Mouse (Mus musculus): ENCODE data around the gene Tspyl2. TPM values are rescaled to one million over a fixed set of nuclear protein-coding genes. Genes with fewer than 3 reads are reported as not detected.
"Not testable (repeated sequence)": the region's sequence is repeated elsewhere in the genome, so short reads cannot be mapped to it uniquely, and the experiment has no call there.

Gene Tspyl2
- polyA plus RNA-seq (2012; rRNA removed), result 58.8 and 66.3 TPM in 2 replicates

GRCm38 (mm10) chrX:152342358-152342901 lies at the start of gene Tspyl2:
Tspyl2 (minus strand) TSS chrX:152342425.
- DNase-seq (ENCODE audit: low read depth), result no peak

DNA sequence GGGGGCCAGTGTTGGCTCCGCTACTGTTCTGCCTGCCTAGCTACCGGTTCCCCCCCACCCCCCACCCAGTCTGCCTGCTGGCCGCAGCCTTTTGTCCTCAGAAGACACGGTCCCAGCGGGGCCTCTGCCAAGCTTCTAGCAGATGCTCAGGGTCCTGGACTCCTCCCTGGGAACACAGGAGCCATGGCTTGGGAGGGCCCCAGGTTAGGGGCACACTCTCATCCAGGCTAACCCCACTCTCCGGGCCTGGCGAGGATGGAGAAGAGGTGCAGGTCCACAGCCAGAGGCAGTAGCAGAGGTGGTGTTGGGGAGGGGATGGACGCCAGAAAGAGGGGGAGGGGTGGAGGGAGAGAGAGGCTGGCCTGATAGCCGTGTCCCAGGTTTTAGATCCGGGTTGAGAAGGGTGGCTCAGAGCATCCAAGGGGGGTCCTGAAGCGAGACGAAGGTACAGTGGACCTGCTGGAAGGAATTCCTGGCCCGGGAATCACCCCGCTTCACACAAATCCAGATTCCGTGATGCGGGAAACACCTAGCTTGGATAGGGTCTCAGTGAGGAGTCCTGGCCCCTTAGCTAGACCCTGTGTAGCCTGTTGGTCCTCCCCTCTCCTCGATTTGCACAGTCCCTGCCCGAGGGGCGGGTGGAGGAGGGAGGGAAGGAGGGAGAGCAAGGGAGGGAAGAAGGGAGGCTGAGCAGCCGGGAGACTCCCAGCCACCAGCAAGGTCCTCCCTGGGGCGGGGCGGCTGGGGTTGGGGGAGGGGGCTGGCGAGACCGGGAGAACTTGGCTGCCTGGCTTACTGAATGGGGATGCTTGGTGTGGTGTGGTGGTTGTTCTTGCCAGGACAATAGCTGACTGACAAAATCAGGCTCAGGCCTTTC lies 26.4 kb upstream of the Tspyl2 start, which contains the start of gene Gpr173:
Gpr173 (minus strand) TSS at position 308 of the 877 bp plus-strand sequence.
- no peak for DNase-seq (ENCODE audit: low read depth)

GRCm38 (mm10) chrX:152368054-152368396 lies 25.8 kb upstream of the Tspyl2 start:
- no peak for DNase-seq (ENCODE audit: low read depth)

DNA sequence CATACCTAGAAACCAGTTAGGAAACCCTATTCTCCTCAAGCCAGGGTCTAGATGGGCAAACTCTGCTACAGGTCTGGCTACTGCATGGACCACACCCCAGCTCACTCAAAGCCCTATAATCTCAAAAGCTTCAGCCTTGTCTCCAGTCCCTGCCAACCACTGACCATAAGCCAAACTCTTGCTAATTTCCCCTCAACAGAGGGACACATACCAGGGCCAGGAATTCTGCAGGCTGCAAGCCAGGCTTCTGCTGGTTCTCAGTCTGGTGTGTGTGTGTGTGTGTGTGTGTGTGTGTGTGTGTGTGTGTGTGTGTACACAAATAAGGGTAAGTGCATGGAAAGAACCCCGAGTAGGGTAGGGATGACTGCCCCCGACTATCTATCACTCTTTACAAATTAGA lies 24.2 kb upstream of the Tspyl2 start:
- no peak for DNase-seq (ENCODE audit: low read depth)

- DNase-seq (ENCODE audit: low read depth), result no peak
Measured at GRCm38 (mm10) chrX:152352553-152353153, 10.4 kb upstream of the Tspyl2 start.

GRCm38 (mm10) chrX:152347041-152347440 lies 4.8 kb upstream of the Tspyl2 start:
- DNase-seq (ENCODE audit: low read depth), result no peak

GRCm38 (mm10) chrX:152346587-152346986 lies 4.4 kb upstream of the Tspyl2 start:
- DNase-seq (ENCODE audit: low read depth), result no peak

DNA sequence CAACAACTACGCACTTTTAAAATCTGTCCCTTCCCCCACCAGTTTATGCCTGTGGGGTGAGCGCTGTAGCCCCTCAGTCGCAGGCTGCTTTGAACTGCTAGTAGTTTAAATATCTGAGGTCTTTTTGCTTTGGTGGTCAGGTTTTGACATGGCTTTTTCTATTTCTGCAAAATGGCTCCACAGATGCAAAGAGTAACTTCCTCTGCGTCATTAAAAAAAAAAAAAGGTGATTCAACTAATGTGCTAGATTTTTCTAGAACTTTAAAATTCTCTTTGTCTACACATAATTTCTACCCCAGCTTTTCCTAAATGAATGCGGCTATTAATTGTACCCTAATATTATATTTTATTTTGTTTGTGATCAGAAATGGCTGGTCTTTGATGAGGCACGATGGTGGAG lies 678 bp upstream of the Tspyl2 start:
- no peak for DNase-seq (ENCODE audit: low read depth)

- no peak for DNase-seq (ENCODE audit: low read depth)
Measured at GRCm38 (mm10) chrX:152341496-152341895, 729 bp downstream of the Tspyl2 start.

DNA sequence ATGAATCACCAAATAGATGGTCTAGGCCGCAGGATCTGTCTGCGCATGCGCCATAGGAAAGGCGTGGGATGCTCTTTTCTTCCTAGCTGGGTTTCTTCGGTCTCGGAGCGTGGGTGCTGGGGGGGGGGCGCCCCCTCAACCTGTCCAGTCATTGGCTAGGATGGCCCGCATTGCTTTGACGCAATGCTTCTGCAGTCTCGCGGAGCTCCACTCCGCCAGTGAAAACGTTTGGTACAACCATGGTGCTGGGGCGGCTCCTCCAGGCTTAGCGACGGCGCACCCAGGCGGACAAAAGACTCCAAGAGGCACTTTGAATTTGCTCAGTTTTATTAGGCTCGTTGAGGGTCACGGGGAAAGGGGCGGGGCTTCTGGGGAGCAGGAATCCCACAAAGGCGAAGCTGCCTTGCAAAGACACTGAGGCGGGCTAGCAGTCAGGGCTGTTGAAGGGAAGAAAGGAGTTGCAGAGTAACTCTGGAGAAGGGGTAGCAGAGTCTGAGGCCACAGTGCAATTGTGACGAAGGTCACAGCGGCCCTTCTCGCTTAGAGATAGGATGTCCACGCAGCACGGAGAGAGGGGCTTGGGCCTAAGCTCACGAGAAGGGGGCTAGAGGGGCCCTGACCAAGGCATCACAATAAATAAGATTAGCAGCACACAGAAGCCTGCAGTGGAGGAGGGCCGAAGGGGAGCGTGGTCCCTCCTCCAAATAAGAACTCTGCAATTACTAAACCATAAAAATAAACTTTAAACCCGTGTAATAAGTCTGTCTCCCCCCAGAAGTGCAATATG lies 5.5 kb downstream of the Tspyl2 start:
- no peak for DNase-seq (ENCODE audit: low read depth)

DNA sequence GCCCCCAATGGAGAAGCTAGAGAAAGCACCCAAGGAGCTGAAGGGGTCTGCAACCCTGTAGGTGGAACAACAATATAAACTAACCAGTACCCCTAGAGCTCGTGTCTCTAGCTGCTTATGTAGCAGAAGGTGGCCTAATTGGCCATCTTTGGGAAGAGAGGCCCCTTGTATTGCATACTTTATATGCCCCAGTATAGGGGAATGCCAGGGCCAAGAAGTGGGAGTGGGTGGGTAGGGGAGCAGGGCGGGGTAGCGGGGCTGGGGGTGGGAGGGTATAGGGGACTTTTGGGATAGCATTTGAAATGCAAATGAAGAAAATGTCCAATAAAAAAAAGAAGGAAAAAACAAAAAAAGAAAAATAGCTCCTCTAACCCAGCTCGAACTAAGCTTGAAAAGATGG lies 6.1 kb downstream of the Tspyl2 start:
- not testable (repeated sequence) for DNase-seq (ENCODE audit: low read depth)

DNA sequence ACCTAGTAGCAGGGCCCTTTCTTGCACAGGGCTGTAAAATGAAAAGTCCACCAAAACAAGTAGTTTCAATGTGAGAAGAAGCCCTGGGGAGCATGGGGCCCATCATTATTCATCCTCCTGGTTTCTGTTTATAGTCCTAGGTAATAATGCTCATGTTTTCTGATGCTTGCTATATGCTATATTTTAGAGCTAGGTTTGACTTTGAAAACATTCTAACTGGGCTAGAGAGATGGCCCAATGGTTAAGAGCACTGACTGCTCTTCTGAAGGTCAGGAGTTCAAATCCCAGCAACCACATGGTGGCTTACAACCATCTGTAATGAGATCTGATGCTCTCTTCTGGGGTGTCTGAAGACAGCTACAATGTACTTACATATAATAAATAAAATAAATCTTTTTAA lies 12.8 kb downstream of the Tspyl2 start:
- DNase-seq (ENCODE audit: low read depth), result not testable (repeated sequence)

DNA sequence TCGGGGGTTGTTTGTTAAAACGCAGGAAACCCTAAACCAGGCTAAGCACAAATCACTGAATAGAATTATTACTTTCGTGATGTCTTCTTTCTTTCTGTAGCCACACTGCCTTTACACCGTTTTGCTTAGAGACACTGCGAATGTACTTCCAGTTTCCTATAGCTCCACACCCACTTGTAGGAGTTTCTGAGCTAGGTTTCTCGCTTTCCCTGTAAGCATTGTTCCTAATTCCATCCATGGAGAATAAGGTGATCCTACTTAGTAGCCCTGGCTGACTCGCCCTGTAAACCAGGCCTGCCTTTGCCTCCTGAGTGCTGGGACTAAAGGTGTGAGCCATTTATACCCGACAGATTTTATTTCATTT lies 14.6 kb downstream of the Tspyl2 start:
- DNase-seq (ENCODE audit: low read depth), result no peak

DNA sequence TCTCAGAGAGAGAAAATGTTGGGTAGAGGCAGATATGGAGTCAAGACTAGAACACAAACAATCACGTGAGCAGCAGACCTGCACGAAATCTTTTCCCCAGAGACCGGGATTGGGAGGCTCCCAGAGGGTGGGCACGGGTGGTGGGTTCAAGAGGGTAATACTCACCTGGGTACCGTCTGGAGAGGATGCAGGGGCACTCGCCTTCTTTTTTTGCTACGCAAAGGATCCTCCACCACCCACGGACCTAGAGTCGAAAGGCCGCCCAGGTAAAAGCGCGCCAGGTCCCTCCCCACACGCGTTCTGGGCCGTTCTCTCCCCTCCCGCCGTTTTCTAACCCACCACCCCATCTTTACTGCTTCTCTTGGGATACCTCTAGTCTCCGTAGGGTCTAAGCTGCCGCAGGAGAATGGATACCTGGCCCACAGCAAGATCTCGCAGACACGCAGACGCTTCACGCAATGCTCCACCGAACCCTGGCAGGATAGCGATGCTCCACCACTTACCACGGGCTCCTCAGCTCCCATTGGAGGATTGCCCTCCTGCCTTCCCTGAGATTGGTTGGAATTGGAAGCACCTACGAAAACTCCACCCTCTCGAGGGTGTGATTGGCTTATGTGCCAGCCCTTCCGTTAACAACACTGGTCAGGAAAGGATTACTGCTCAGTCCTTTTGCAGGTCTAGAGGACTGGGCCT lies 15.1 kb downstream of the Tspyl2 start, which contains the start of gene Kantr:
Kantr (minus strand) TSS at position 500 of the 693 bp plus-strand sequence.
- peak; percentile 58 for DNase-seq (ENCODE audit: low read depth)

- no peak for DNase-seq (ENCODE audit: low read depth)
Measured at GRCm38 (mm10) chrX:152323584-152323983, 18.6 kb downstream of the Tspyl2 start.

- DNase-seq (ENCODE audit: low read depth), result no peak
Measured at GRCm38 (mm10) chrX:152322776-152323175, 19.4 kb downstream of the Tspyl2 start.

DNA sequence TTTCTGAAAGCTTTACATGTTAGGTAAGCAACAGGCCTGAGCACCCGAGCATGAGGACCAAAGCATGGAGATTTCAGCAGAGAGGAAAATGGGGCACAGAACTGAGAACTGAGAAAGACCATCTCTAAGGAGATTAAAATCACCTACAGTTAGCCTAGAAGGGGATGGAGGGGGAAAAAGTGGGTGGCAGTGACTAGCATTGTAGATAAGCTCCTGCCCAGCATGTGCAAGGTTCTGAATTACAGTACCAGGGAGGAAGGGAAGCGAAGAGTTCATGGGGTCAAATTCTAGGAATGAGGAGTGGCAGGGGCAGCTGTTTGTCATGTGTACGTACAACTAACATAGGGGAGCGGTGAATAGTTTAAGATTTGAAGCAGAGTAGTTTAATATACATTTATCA lies 21.7 kb downstream of the Tspyl2 start:
- DNase-seq (ENCODE audit: low read depth), result no peak

DNA sequence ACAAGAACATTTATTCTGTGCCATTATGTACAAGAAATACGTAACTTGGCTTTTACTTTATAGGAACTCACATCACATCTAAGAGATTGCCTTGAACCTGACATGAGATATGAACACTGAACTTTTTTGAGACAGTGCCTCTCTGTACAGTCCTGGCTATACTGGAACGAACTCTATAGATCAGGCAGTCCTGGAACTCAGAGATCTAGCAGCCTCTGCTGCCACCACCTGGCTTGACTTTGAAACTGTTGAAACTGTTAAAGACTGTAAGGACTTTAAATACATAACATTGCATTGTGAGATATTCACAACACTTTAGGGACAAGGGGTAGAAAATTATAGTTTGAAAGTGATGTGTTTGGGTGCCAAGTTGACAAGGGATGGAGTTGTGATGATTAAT lies 34.3 kb downstream of the Tspyl2 start:
- no peak for DNase-seq (ENCODE audit: low read depth)

- DNase-seq (ENCODE audit: low read depth), result no peak
Measured at GRCm38 (mm10) chrX:152307371-152307770, 34.9 kb downstream of the Tspyl2 start.

GRCm38 (mm10) chrX:152306224-152306623 lies 36.0 kb downstream of the Tspyl2 start:
- no peak for DNase-seq (ENCODE audit: low read depth)

DNA sequence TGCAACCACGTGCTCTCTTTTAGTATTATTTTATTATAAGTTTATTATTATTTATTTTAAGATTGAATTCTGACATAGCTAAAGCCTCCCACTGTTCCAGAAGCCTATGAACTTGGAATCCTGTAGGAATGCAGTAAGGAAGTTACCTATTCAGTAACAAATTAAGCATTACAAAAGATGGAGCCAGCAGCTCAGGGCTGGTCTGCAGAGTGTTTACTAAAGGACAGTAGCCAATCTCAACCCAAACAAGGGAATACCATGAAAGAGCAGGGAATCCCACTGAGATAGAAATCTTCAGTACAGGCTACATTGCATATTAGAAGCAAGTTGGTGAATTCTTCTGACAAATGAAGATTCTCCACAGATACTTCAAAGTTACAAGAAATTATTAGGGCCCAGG lies 55.2 kb downstream of the Tspyl2 start:
- DNase-seq (ENCODE audit: low read depth), result not testable (repeated sequence)

Measured in gonadal fat pad, adult 2 months (tissue).